Mouse (Mus musculus) kidney, adult 2 months (tissue): ENCODE results near the gene Ube3b.

Experiments used
- CTCF ChIP-seq: fragments of 200-500 bp; conservative IDR thresholded peaks from 2 replicates; pipeline ENCODE4 v1.5.1; 2011; ENCODE audit warnings: low read depth, mild to moderate bottlenecking, control low read depth, low read length, moderate library complexity, mixed read lengths; ENCODE audit not compliant: insufficient read depth, insufficient read length
- POLR2A ChIP-seq: fragments of 200-500 bp; IDR thresholded peaks from one replicate; pipeline ENCODE4 v1.6.1; 2011; ENCODE audit warnings: low read depth, low read length, control low read depth

DNA sequence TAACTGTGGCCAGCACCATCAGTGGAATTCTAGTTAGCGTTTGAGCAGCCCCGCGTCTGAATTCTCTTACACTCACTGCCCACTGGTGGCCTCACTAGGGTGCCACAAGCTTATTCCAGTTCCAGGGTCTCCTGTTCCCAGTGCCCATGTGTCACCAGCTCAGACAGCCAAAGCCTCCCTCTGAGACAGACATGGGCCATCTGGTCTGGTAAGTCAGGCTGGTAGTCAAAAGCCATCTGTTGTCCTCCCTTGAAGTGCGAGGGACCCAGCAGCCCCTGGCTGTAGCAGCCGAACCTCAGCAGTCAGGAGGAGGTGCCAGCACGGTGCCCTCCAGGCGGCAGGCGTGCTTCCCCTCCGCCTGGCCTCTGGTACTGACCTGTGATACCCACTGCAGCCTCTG lies 75.9 kb downstream of the Ube3b start:
- TF ChIP-seq CTCF (no peak), POLR2A (no peak)
